Mouse (Mus musculus) right cerebral cortex, postnatal 36 days (tissue): ENCODE results near the gene Hist1h2ac.
"Not testable (repeated sequence)": the region's sequence is repeated elsewhere in the genome, so short reads cannot be mapped to it uniquely, and the experiment has no call there.

Experiments
- DNase-seq, 2 experiments: peaks; one replicate each; pipeline ENCODE4 v3.0.0; 2022; ENCODE audit warnings: low spot score in 2 of 2, mixed read lengths in 1 of 2

Hist1h2ac gene

GRCm38 (mm10) chr13:23683755-23684281 is at the start of gene Hist1h2ac, which contains the start of gene Hist1h2bc:
TSS of gene Hist1h2ac (minus strand) at chr13:23683948.
TSS of gene Hist1h2bc (plus strand) at chr13:23684199.
- peak; percentile 74 to 89 for DNase-seq

- DNase-seq, result no peak
Measured at GRCm38 (mm10) chr13:23732156-23732804, 48.5 kb upstream of the Hist1h2ac start.

- no peak for DNase-seq
Measured at GRCm38 (mm10) chr13:23730479-23730878, 46.7 kb upstream of the Hist1h2ac start.

GRCm38 (mm10) chr13:23729706-23730105 is 46.0 kb upstream of the Hist1h2ac start:
- no peak for DNase-seq

DNA sequence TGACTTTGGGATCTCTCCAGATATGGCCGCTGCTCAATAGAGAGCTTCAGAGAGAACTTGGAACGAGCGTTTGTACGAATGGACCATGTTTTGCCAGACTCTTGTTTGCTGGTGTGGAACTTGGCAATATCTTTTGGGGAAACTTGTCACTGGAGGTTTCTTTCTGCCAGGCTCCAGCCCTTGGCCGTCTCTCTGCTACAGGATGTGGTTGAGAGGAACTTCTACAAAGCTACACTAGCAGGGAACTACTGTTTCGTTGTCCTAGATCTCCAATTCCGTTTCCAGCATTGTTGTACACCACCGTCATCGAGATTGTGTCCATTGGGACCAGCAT is 45.4 kb upstream of the Hist1h2ac start:
- DNase-seq, result no peak

DNA sequence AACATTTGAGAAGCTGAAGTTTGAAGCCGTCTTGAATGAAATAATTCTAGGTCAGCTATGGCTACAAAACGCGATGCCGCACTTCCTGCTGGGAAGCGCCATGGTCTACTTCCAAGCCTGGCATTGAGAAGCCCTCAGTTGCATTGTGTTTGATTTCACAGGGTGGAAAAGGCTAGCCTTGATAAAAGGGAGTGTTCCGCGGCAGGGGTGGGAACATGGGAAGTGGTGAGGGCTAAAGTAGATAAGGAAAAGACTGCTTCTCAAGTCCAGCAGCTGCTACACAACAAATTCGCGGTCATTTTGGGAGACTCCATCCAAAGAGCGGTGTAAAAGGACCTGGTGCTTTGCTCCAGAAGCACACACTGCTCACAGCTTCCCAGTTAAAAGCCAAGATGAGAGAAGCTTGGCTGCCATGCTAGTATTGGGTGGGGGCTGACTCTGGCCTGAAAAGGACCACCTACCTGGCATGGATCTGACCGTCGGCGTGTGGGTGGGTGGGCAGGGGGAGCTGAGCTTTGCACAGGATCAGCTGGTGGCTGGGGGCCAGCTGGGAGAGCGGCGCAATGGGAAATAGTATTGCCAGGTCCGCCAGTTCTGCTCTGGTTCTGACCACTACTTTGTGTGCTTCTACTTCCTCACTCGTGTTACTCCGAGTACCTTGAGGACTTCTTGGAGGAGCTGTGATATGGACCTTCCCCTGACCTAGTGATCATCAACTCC is 44.9 kb upstream of the Hist1h2ac start:
- no peak for DNase-seq

GRCm38 (mm10) chr13:23725213-23725612 is 41.5 kb upstream of the Hist1h2ac start:
- DNase-seq, result no peak

- DNase-seq, result no peak
Measured at GRCm38 (mm10) chr13:23724239-23724638, 40.5 kb upstream of the Hist1h2ac start.

- not testable (repeated sequence) for DNase-seq
Measured at GRCm38 (mm10) chr13:23717593-23718245, 34.0 kb upstream of the Hist1h2ac start.

GRCm38 (mm10) chr13:23717176-23717575 is 33.4 kb upstream of the Hist1h2ac start:
- no peak for DNase-seq

- DNase-seq, result no peak
Measured at GRCm38 (mm10) chr13:23716261-23717042, 32.7 kb upstream of the Hist1h2ac start.

GRCm38 (mm10) chr13:23710374-23711089 is 26.8 kb upstream of the Hist1h2ac start, which contains the start of gene Hfe:
TSS of gene Hfe (minus strand) at chr13:23710854.
- no peak for DNase-seq

- DNase-seq, result no peak
Measured at GRCm38 (mm10) chr13:23709714-23710373, 26.1 kb upstream of the Hist1h2ac start.

- DNase-seq, result no peak
Measured at GRCm38 (mm10) chr13:23708654-23709053, 24.9 kb upstream of the Hist1h2ac start.

DNA sequence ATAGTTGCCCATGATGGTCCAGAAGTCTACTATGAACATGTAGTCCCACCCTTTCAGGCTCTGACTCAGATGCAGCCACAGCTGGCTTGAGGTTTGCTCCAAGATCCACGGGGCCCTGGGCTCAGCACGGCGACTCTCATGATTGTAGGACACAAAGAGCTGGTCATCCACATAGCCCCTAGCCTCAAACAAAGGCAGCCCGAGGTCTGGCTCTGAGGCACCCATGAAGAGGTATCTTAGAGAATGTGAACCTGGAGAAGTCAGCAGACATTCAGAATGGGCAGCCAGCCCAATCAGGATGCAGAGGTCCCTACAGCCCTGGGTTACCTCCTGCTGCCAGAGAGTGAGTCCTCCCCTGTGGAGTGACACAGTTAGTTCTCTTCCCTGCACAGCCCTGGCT is 24.3 kb upstream of the Hist1h2ac start:
- DNase-seq, result no peak

GRCm38 (mm10) chr13:23706771-23707170 is 23.0 kb upstream of the Hist1h2ac start:
- DNase-seq, result no peak

- no peak for DNase-seq
Measured at GRCm38 (mm10) chr13:23705751-23706356, 22.1 kb upstream of the Hist1h2ac start.

DNA sequence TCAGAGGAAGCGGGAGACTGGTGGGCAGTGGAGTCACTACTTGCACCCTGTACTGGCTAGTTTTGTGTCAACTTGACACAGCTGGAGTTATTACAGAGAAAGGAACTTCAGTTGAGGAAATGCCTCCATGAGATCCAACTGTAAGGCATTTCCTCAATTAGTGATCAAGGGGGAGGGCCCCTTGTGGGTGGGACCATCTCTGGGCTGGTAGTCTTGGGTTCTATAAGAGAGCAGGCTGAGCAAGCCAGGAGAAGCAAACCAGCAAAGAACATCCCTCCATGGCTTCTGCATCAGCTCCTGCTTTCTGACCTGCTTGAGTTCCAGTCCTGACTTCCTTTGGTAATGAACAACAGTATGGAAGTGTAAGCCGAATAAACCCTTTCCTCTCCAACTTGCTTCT is 19.1 kb upstream of the Hist1h2ac start:
- not testable (repeated sequence) for DNase-seq

DNA sequence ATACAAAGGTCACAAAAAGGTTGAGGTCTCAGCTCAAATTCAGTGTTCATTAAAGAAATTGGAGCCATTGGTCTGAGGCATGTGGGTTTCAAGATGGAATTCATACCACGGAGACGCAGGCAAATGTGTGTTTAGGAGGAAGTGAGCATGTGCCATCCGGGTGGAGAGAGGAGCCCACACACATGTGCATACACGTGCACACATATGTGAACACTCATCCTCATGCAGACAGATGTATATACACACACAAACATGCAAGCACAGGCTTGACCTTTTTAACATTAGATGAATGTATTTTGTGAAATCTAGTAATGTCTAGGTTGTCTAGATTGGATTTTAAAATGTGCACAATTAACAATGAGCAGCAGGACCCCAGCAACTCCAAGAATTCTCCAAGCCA is 18.5 kb upstream of the Hist1h2ac start:
- DNase-seq, result no peak
